Mouse (Mus musculus) ZHBTc4 (cell line): Measurements from ENCODE around the gene Fbxo4.

Source experiments
- DNase-seq: peaks from one replicate; pipeline ENCODE4 v3.0.0-alpha.2; 2011; ENCODE audit warnings: low read depth, low spot score

Fbxo4 gene

GRCm38 (mm10) chr15:3979871-3980270 lies 498 bp upstream of the Fbxo4 start:
- DNase-seq, result no peak

- no peak for DNase-seq
Measured at GRCm38 (mm10) chr15:3978279-3978678, 1.1 kb downstream of the Fbxo4 start.

GRCm38 (mm10) chr15:3973300-3973699 lies 6.1 kb downstream of the Fbxo4 start:
- DNase-seq, result no peak

GRCm38 (mm10) chr15:3970193-3970592 lies 9.2 kb downstream of the Fbxo4 start:
- no peak for DNase-seq

- no peak for DNase-seq
Measured at GRCm38 (mm10) chr15:3969743-3970142, 9.6 kb downstream of the Fbxo4 start.

DNA sequence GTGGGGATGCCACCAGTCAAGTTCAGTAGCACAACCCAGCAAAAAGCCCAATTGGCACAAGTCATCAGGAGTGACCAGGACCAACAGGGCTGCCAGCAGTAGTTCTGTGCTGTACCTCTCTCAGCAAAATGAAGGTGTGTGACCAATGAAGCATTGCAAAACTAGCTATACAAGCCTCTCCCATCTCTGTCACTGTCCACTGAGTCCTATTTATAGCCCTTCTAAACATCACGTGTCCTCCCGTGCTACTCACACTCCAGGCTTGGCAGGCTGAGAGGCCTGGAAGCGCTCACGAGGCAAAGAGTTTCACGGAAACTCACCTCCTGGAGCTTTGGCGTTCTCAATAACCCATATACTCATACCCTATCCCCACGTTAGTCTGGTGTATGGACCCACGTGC lies 17.1 kb downstream of the Fbxo4 start:
- no peak for DNase-seq

DNA sequence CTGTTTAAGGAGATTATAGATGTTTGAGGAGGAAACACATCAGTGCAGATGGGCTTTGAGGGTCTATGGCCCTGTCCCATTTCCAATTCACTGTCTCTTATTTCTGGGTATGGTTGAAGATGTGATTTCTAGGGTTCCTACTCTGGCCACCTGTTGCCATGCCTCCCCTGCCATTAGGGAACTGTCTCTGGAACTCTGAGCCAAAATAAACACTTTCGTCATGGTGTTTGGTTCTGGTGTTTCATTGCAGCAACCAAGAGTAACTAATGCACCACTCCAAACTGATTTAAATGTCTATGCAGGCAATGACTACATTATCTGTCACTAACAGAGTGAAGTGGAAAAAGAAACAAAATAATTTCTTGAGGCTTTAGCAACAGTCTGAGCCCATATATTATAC lies 19.3 kb downstream of the Fbxo4 start:
- peak; percentile 16 for DNase-seq

DNA sequence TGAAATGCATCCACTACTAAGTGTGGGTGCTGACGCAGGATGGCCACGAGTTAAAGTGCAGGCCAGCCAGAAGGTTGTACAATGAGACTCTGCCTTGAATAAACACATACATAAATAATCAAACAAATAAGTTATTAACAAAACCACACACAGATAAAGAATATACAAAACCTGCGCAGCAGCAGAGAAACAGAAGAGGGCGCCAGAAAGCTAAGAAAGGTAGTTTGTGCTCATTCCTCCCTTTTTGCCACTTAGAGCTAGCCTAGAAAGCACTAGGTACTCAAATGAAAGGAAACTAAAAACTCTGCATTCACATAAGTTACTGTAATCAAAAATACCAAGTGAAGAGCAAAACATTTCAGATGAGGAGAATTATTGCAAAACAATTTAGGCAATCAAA lies 21.4 kb downstream of the Fbxo4 start:
- peak; percentile 45 for DNase-seq

DNA sequence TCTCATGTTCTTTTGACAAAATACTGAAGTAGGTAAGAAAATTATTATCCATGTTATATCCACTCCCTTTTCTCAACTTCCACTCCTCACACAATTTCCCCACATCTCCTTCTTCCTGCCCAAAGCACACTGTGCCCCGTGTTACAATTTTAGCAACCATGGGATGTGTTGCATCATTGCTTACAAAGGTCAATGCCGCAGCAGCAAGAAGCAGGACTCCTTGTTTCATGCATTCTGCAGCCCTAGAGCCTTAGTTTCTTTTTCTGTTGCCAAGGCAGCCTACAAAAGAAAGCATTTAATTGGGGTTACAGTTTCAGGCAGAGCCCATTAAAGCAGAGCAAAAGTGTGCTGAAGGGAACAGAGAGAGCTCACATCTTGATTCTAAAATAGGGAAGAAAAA lies 24.4 kb downstream of the Fbxo4 start:
- no peak for DNase-seq

- DNase-seq, result peak; percentile 13
Measured at GRCm38 (mm10) chr15:3938132-3938531, 41.2 kb downstream of the Fbxo4 start.

DNA sequence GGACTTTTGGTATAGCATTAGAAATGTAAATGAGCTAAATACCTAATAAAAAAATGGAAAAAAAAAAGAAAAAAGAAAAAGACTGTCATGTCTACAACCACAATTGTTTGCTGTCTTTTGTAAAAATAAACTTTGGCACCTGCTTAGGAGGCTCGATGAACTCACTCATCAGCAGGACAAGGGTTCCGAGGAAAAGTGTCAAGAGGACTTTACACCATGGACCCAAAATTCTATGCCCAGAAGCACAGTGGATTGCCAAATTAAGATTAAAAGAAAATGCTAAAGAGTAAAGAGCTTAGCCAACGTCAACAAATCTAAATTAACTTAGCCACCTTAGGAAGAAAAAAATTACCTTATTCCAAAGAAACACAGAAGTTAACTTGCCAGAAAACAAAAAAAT lies 43.3 kb downstream of the Fbxo4 start:
- DNase-seq, result no peak

GRCm38 (mm10) chr15:3933466-3933865 lies 45.9 kb downstream of the Fbxo4 start:
- no peak for DNase-seq

GRCm38 (mm10) chr15:3931931-3932330 lies 47.4 kb downstream of the Fbxo4 start:
- DNase-seq, result no peak
